Mouse (Mus musculus): ENCODE data around the gene Asic2. TPM values are rescaled to one million over a fixed set of nuclear protein-coding genes. Genes with fewer than 3 reads are reported as not detected.

The Asic2 gene
- polyA plus RNA-seq, 1 experiment, result 0.75 TPM

DNA sequence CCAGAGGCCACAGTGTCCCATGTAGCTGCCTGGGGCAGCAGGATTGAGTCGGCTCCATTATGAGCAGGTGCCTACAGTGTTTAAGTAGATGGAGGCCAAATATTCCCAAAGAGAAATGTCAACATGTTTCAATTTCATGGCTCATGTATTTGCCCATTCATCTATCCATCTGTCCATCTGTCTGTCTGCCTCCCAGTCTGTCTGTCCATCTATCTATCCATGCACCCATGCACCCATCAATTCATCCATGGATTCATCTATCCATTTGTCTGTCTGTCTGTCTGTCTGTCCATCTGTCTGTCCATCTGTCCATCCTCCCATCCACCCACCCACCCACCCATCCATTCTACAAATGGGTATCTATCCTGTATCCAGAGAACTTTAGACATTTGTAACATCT, 861.3 kb downstream of the Asic2 start:
- WGBS, result 92% methylated on average over 1 of the region's 1 CpGs
- no peak for TF ChIP-seq POLR2A (IDR thresholded peaks at IDR 0.05; ENCODE audit: low read depth, low read length)
- TF ChIP-seq CTCF (conservative IDR thresholded peaks at IDR 0.05; ENCODE audit: insufficient read depth, insufficient read length, low read depth, low read length), result no peak
- no peak overlapping the region for H3K4me3 ChIP-seq (ENCODE audit: insufficient read depth, low read depth, low read length)
- no peaks in the 10 kb centered on the region for H3K4me1 ChIP-seq (ENCODE audit: control insufficient read depth, insufficient read depth, low read length)
- no peaks in the 10 kb centered on the region; the same call in 1 of the 2 replicates for H3K27me3 ChIP-seq (replicated peaks; ENCODE audit: control insufficient read depth, insufficient read depth, low read length)
- DNase-seq, result no peak
- H3K36me3 ChIP-seq (ENCODE audit: control insufficient read depth, insufficient read depth, low read length), result no peaks in the 10 kb centered on the region
- no peak overlapping the region for H3K27ac ChIP-seq (ENCODE audit: insufficient read depth, low read depth, low read length)

DNA sequence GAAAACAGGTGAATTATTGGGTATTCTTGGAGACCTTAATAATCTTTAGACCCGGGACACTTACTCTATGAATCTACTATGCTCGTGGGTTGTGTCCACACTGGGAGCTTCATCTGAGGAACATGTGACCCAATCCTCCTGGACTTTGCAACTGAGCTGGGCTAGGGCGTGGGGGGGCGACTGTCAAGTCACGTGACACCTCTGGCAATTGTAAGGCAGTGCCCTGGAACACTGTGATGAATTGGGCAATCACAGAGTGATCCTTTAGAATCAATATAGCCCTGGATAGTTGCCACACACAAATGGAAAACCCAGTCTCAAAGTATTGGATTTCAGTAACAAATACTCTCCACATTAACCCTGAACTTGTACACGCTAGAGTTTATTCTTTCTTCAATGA, 867.4 kb downstream of the Asic2 start:
- no peaks in the 10 kb centered on the region for H3K27me3 ChIP-seq (replicated peaks; ENCODE audit: control insufficient read depth, insufficient read depth, low read length)
- 47% methylated on average over 6 of the region's 6 CpGs for WGBS
- H3K36me3 ChIP-seq (ENCODE audit: control insufficient read depth, insufficient read depth, low read length), result no peaks in the 10 kb centered on the region
- H3K4me1 ChIP-seq (ENCODE audit: control insufficient read depth, insufficient read depth, low read length), result no peaks in the 10 kb centered on the region
- no peak overlapping the region for H3K4me3 ChIP-seq (ENCODE audit: insufficient read depth, low read depth, low read length)
- TF ChIP-seq CTCF (conservative IDR thresholded peaks at IDR 0.05; ENCODE audit: insufficient read depth, insufficient read length, low read depth, low read length) (no peak), POLR2A (IDR thresholded peaks at IDR 0.05; ENCODE audit: low read depth, low read length) (no peak)
- H3K27ac ChIP-seq (ENCODE audit: insufficient read depth, low read depth, low read length), result no peak overlapping the region
- no peak for DNase-seq

DNA sequence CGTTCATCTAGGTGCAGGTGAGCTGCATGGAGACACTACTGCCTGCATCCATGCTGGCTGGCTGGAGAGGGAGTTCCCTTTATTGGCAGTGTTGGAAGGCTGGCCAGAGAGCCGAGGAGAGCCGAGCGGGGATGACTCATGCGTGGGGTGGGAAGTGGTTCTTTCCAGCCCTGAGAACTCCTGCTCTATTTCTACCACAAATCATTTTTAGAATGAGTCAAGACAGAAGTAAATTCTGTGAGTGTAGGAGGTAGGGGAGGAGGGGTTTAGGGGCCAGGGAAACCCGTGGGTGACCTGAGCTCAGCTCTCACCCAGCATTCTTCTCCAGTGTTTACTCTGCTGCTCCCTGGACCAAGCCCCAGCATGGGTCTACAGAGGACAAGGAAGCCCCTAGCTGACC, 872.2 kb downstream of the Asic2 start:
- H3K27me3 ChIP-seq (replicated peaks; ENCODE audit: control insufficient read depth, insufficient read depth, low read length), result no peaks in the 10 kb centered on the region
- H3K36me3 ChIP-seq (ENCODE audit: control insufficient read depth, insufficient read depth, low read length), result no peaks in the 10 kb centered on the region
- H3K4me3 ChIP-seq (ENCODE audit: insufficient read depth, low read depth, low read length), result no peak overlapping the region
- TF ChIP-seq CTCF (conservative IDR thresholded peaks at IDR 0.05; ENCODE audit: insufficient read depth, insufficient read length, low read depth, low read length) (no peak), POLR2A (IDR thresholded peaks at IDR 0.05; ENCODE audit: low read depth, low read length) (no peak)
- 17% methylated on average over 6 of the region's 6 CpGs for WGBS
- no peak for DNase-seq
- no peak overlapping the region for H3K27ac ChIP-seq (ENCODE audit: insufficient read depth, low read depth, low read length)
- H3K4me1 ChIP-seq (ENCODE audit: control insufficient read depth, insufficient read depth, low read length), result no peaks in the 10 kb centered on the region

DNA sequence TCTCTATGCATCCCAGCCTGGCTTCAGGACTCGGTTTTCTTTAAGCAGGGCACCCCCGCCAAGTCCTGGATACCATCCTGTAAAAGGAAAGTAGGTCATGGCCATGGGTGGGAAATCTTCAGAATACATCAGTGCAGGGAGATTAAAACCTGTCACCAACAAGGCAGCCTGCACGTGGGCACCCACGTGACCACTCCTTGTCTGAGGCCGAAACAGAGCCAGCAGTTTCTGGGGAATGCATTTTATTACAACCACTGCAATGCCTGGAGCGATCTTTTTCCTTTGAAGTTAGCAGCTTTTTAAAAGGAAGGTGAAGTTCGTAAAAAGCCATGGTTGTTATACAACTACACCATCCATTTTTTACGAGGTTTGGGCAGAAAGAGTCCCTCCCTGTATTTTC, 873.7 kb downstream of the Asic2 start:
- DNase-seq, result peak; percentile 8
- WGBS, result 29% methylated on average over 8 of the region's 8 CpGs

DNA sequence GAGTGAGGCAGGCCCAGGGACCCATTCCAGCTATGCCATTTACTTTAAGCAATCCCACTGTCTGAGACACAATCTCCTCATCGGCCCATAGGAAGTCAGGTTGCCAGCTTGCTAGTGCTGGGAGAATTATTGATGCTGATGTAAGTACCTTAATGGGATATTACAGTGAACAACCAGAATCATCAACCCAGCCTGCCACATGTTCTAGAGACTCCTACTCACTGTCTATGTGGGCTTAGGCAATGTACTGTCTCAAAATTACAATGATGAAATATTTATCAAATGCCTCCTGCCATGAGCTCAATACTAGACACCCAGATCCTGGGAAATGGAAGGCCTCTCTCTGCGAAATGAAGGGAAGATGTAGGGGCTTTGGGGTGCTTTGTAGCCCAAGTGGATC, 876.1 kb downstream of the Asic2 start:
- H3K27me3 ChIP-seq (replicated peaks; ENCODE audit: control insufficient read depth, insufficient read depth, low read length), result no peaks in the 10 kb centered on the region
- H3K36me3 ChIP-seq (ENCODE audit: control insufficient read depth, insufficient read depth, low read length), result no peaks in the 10 kb centered on the region
- no peaks in the 10 kb centered on the region for H3K4me1 ChIP-seq (ENCODE audit: control insufficient read depth, insufficient read depth, low read length)
- no peak for TF ChIP-seq CTCF (conservative IDR thresholded peaks at IDR 0.05; ENCODE audit: insufficient read depth, insufficient read length, low read depth, low read length)
- no peak for TF ChIP-seq POLR2A (IDR thresholded peaks at IDR 0.05; ENCODE audit: low read depth, low read length)
- no peak for DNase-seq
- WGBS, result 87% methylated on average over 2 of the region's 2 CpGs
- no peak overlapping the region for H3K4me3 ChIP-seq (ENCODE audit: insufficient read depth, low read depth, low read length)
- no peak overlapping the region for H3K27ac ChIP-seq (ENCODE audit: insufficient read depth, low read depth, low read length)

More for the DNA sequence above, 873.7 kb downstream of the Asic2 start:
- no peak overlapping the region for H3K27ac ChIP-seq (ENCODE audit: insufficient read depth, low read depth, low read length)
- H3K27me3 ChIP-seq (replicated peaks; ENCODE audit: control insufficient read depth, insufficient read depth, low read length), result no peaks in the 10 kb centered on the region
- no peak for TF ChIP-seq CTCF (conservative IDR thresholded peaks at IDR 0.05; ENCODE audit: insufficient read depth, insufficient read length, low read depth, low read length)
- TF ChIP-seq POLR2A (IDR thresholded peaks at IDR 0.05; ENCODE audit: low read depth, low read length), result no peak
- no peaks in the 10 kb centered on the region for H3K36me3 ChIP-seq (ENCODE audit: control insufficient read depth, insufficient read depth, low read length)
- H3K4me1 ChIP-seq (ENCODE audit: control insufficient read depth, insufficient read depth, low read length), result no peaks in the 10 kb centered on the region
- no peak overlapping the region for H3K4me3 ChIP-seq (ENCODE audit: insufficient read depth, low read depth, low read length)

DNA sequence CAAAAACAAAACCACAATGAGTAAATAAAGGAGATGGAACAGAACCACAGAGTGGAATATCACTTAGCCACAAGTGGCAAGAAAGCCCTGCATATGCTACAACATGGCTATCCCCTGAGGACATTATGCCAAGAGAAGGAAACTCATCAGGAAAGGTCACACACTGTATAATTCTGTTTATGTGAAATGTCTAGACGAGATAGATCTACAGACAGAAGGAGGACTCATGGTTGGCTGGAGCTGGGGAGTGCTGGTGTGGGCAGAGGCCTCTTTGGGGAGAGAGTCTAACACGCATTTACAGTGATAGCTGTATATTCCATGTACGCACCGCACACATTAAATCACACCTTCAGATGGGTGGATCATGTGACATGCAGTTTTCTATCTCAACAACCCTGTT, 884.4 kb downstream of the Asic2 start:
- Histone ChIP-seq H3K27ac (ENCODE audit: insufficient read depth, low read depth, low read length) (no peak overlapping the region), H3K36me3 (ENCODE audit: control insufficient read depth, insufficient read depth, low read length) (no peaks in the 10 kb centered on the region), H3K4me1 (ENCODE audit: control insufficient read depth, insufficient read depth, low read length) (no peaks in the 10 kb centered on the region), H3K4me3 (ENCODE audit: insufficient read depth, low read depth, low read length) (no peak overlapping the region), H3K27me3 (replicated peaks; ENCODE audit: control insufficient read depth, insufficient read depth, low read length) (no peaks in the 10 kb centered on the region)
- DNase-seq, result no peak
- 53% methylated on average over 4 of the region's 4 CpGs for WGBS
- TF ChIP-seq CTCF (conservative IDR thresholded peaks at IDR 0.05; ENCODE audit: insufficient read depth, insufficient read length, low read depth, low read length), result no peak
- no peak for TF ChIP-seq POLR2A (IDR thresholded peaks at IDR 0.05; ENCODE audit: low read depth, low read length)

DNA sequence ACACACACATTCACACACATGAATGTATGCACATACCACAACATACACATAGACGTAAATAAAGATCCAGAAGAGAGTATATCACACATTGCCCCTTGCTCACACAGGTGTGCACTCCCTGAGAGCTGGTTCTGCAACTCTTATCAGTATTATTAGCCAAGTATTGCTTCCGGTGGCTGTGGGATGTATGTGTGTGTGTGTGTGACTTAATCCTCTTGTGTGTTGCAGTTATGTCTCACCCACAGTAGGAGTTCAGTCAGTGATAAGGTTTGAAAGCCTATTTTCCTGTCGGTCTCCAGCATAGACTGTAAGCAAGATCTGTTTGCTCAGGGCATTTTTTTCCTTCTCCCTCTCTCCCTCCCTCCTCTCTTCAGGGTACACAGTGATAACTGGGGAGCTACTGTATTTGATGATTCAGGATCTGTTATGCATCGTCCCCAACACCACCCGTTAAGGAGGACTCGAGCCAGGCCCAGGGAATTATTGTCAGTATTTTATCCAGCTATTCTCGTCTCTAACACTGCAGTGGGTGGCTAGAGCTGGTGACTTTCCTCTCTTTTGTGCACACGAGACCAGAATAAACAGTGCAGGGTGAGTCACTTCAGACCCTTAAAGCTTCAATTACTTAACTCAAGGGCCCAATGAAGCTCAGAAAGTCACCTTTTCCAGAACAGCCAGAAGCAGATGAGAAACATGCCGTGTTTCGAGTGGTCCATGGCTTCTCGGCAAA, 888.0 kb downstream of the Asic2 start:
- 71% methylated on average over 11 of the region's 11 CpGs for WGBS
- no peak for DNase-seq
- no peak for TF ChIP-seq POLR2A (IDR thresholded peaks at IDR 0.05; ENCODE audit: low read depth, low read length)
- TF ChIP-seq CTCF (conservative IDR thresholded peaks at IDR 0.05; ENCODE audit: insufficient read depth, insufficient read length, low read depth, low read length), result no peak

More for the DNA sequence above, 888.0 kb downstream of the Asic2 start:
- no peaks in the 10 kb centered on the region for H3K27me3 ChIP-seq (replicated peaks; ENCODE audit: control insufficient read depth, insufficient read depth, low read length)
- H3K27ac ChIP-seq (ENCODE audit: insufficient read depth, low read depth, low read length), result no peak overlapping the region
- H3K4me1 ChIP-seq (ENCODE audit: control insufficient read depth, insufficient read depth, low read length), result no peaks in the 10 kb centered on the region
- no peaks in the 10 kb centered on the region for H3K36me3 ChIP-seq (ENCODE audit: control insufficient read depth, insufficient read depth, low read length)
- no peak overlapping the region for H3K4me3 ChIP-seq (ENCODE audit: insufficient read depth, low read depth, low read length)
